8 mouse cellular contexts compared by ENCODE assay signal in genomic region chr2:48948841-48949584, GRCm38 (mm10). TPM values are rescaled to one million over a fixed set of nuclear protein-coding genes. Genes with fewer than 3 reads are reported as not detected.
DNase-seq lines count a peak whose midpoint lies in the region; ATAC-seq and TF ChIP-seq lines count a peak whose summit lies in the region.

Gene Mbd5, plus strand, starts transcription at chr2:48949508.

- intact Hi-C loops in gastrocnemius, adult 2 months (cut with DNase I), result no loop called here
- intact Hi-C loops in left cerebral cortex, adult 2 months (cut with DNase I), result loop anchor here (5.0 to 10.0 kb wide), 3 partner anchors 366 to 786 kb away; partner anchors contain the start of gene Epc2

- H3K4me3 ChIP-seq in gastrocnemius, adult 2 months, result peak within 1 kb of the TSS; percentile 97
- peak within 1 kb of the TSS; percentile 91 for H3K4me3 ChIP-seq in hindbrain, postnatal 0 days (ENCODE audit: low read length)
- H3K4me3 ChIP-seq in left cerebral cortex, adult 2 months, result peak within 1 kb of the TSS; percentile 85

- no peak for TF ChIP-seq CTCF in gastrocnemius, adult 2 months (IDR thresholded peaks at IDR 0.05)
- no peak for TF ChIP-seq CTCF in hindbrain, postnatal 0 days (IDR thresholded peaks at IDR 0.05; ENCODE audit: low read depth)
- TF ChIP-seq CTCF in left cerebral cortex, adult 2 months (IDR thresholded peaks at IDR 0.05), result no peak

- peak; percentile 100 for DNase-seq in ZHBTc4 (ENCODE audit: low read depth, low spot score)
- peak; percentile 100 for DNase-seq in gastrocnemius, adult 2 months
- DNase-seq in hindbrain, postnatal 0 days (ENCODE audit: low spot score), result peak; percentile 99
- DNase-seq in left cerebral cortex, adult 2 months (ENCODE audit: extremely low spot score in 1 of 2, low spot score in 2 of 2), result peak; percentile 98 to 99
- DNase-seq in right cerebral cortex, adult 2 months (ENCODE audit: low spot score in 2 of 2), result peak; percentile 98
- DNase-seq in urinary bladder, postnatal 14 days (ENCODE audit: low spot score), result peak; percentile 99

- peak within 1 kb of the TSS; percentile 92 for H3K9ac ChIP-seq in hindbrain, postnatal 0 days (replicated peaks; ENCODE audit: low read length)

- peak within 1 kb of the TSS; percentile 96 for H3K27ac ChIP-seq in gastrocnemius, adult 2 months
- peak within 1 kb of the TSS; percentile 94 for H3K27ac ChIP-seq in hindbrain, postnatal 0 days
- peak within 1 kb of the TSS; percentile 97 for H3K27ac ChIP-seq in left cerebral cortex, adult 2 months

- WGBS in hindbrain, postnatal 0 days, result under 1% methylated on average over 47 of the region's 49 CpGs

- H3K36me3 ChIP-seq in hindbrain, postnatal 0 days (ENCODE audit: insufficient read depth, low read length), result no peaks in the 10 kb centered on the region

- H3K4me2 ChIP-seq in hindbrain, postnatal 0 days (ENCODE audit: low read depth, low read length), result peak within 1 kb of the TSS; percentile 78

- H3K27me3 ChIP-seq in hindbrain, postnatal 0 days (ENCODE audit: insufficient read depth, low read length), result no peaks in the 10 kb centered on the region

- peak; percentile 94 for ATAC-seq in common myeloid progenitor, adult 5-6 weeks (replicated peaks; ENCODE audit: low read depth, poor library complexity, severe bottlenecking)
- peak; percentile 99 for ATAC-seq in hindbrain, postnatal 0 days
- peak; percentile 95 for ATAC-seq in megakaryocyte, adult 5-6 weeks (ENCODE audit: poor library complexity, severe bottlenecking)

- H3K9me3 ChIP-seq in hindbrain, postnatal 0 days (ENCODE audit: low read length), result no peaks in the 10 kb centered on the region

- H3K4me1 ChIP-seq in hindbrain, postnatal 0 days (ENCODE audit: insufficient read depth, low read length), result peaks cover 9% of the 10 kb centered on the region

RNA-seq across cellular contexts. Expression of gene Mbd5, which starts in this region (rescaled TPM):
- 24.5 and 28.1 TPM in 2 replicates for total RNA-seq in common myeloid progenitor, adult 5-6 weeks (2017)
- 10 to 100 TPM; 36.0 to 40.2 TPM for total RNA-seq in gastrocnemius, adult 2 months (2021)
- total RNA-seq in hindbrain, postnatal 0 days (2014; rRNA removed), result 24.0 and 41.9 TPM in 2 replicates
- 16.3 and 19.3 TPM in 2 replicates for polyA plus RNA-seq in hindbrain, postnatal 0 days (2015; fragmentation: Nextera tagmentation; extraction: Ambion mirVana)
- 100 to 1,000 TPM; 130 to 132 TPM for total RNA-seq in left cerebral cortex, adult 2 months (2021)
- total RNA-seq in megakaryocyte, adult 5-6 weeks (2015), result 28.3 and 31.9 TPM in 2 replicates
- 16.8 and 21.3 TPM in 2 replicates for total RNA-seq in megakaryocyte, adult 5-6 weeks (2017)

Comparison
In these comparisons a context has a peak if more than half of its experiments do, and no peak if none do; other contexts are left out.
1. Peak in every context shown above with its lines: DNase-seq, ATAC-seq, H3K4me3 ChIP-seq and H3K27ac ChIP-seq.